Mouse (Mus musculus) E14TG2a.4 (cell line): ENCODE measurements at regions not wholly inside any gene's neighbourhood (a gene's known extent, or its start where the extent isn't known, plus 50 kb on each side); places are given as distances from the start of the nearest gene placed in this dataset.

ENCODE experiments used
- CTCF ChIP-seq: conservative IDR thresholded peaks from 2 replicates; pipeline ENCODE4 v1.5.1; 2014; ENCODE audit warnings: low read length
- NANOG ChIP-seq: IDR thresholded peaks from 2 replicates; pipeline ENCODE4 v1.6.1; 2014; ENCODE audit warnings: borderline replicate concordance, low read length, mixed read lengths
- POU5F1 ChIP-seq: IDR thresholded peaks from 2 replicates; pipeline ENCODE4 v1.6.1; 2014; ENCODE audit warnings: low read length, borderline replicate concordance

- TF ChIP-seq CTCF (no peak), NANOG (no peak), POU5F1 (no peak)
Observed at GRCm38 (mm10) chr17:53323016-53323415, 140.1 kb downstream of the Efhb start.
